Mouse (Mus musculus) erythroblast, embryonic 14.5 days (primary cell): ENCODE measurements around the gene Zfp119b.

Experiments
- GATA1 ChIP-seq: IDR thresholded peaks from 2 replicates; pipeline ENCODE4 v1.6.1; 2012; ENCODE audit warnings: low read length, inconsistent platforms, mixed read lengths
- TAL1 ChIP-seq: IDR thresholded peaks from 3 replicates; pipeline ENCODE4 v1.6.1; 2012; ENCODE audit warnings: low read length, inconsistent platforms, mixed read lengths

- TF ChIP-seq GATA1 (no peak), TAL1 (no peak)
These were observed 42.6 kb downstream of the Zfp119b start for GRCm38 (mm10) chr17:55906669-55907068.
